Mouse (Mus musculus) cerebellum, postnatal 36 days (tissue): ENCODE measurements around the gene Fam185a.

Experiments
- DNase-seq, 2 experiments: peaks; one replicate each; pipeline ENCODE4 v3.0.0; 2021 to 2022; ENCODE audit warnings: mixed read lengths in 2 of 2

Gene Fam185a

DNA sequence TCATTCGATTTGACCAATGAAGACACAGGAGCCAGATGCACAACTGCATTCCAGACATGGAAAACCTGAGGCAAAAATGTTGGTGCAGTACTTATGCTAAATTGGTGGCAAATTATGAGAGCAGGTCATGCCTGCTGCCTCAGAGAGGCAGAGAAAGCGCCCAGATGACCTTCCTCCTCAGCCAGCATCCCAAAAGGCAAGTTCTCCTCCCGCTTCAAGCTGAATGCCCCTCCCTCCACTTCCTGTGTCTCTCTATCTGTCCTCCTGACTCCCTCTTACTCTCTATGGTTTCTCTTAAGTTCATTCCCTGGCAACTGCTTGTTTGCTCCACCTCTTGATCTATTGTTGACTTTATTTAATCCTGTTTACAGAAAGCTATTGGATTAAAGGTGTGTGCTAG is 70.0 kb downstream of the Fam185a start:
- no peak for DNase-seq

DNA sequence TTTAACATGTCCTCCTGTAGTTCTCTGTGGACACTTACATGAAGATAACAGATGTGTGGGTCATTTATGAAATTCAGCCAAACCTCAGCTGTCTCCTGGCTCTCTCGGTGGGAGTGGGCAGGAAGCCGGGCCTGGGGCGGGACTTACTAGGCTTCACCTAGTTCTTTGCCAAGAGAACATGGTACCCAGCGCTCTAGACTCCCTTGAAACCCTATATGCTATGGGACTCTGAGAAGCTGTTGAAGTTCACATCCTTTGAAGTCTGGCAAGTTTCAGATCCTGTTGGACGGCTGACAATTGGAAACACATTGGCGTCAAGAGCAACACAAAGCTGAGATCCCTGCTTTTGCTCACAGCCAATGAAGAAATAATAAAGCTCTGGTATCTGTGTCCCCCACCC is 71.6 kb downstream of the Fam185a start:
- DNase-seq, result no peak

DNA sequence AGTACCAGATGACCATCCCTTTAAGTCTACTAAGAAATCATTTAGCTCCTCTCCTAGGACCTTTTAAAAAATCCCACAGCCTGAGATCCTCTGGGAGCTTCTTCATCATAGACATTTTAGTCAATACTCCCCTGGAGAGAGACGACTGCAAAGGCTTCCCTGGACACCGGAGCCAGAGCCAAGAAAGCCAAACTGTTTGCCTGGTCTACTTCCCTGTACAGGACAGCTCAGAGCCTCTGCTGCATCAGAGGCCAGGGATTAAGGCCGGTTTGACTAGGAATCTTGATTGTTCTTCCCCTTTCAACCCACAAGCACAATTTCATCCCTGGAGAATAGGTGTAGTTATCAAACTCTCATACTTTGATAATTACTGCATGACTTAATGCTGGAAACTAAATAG is 72.1 kb downstream of the Fam185a start:
- DNase-seq, result no peak

- no peak for DNase-seq
Observed at GRCm38 (mm10) chr5:21498490-21498889, 73.7 kb downstream of the Fam185a start.

GRCm38 (mm10) chr5:21498925-21499324 is 74.2 kb downstream of the Fam185a start:
- DNase-seq, result no peak

DNA sequence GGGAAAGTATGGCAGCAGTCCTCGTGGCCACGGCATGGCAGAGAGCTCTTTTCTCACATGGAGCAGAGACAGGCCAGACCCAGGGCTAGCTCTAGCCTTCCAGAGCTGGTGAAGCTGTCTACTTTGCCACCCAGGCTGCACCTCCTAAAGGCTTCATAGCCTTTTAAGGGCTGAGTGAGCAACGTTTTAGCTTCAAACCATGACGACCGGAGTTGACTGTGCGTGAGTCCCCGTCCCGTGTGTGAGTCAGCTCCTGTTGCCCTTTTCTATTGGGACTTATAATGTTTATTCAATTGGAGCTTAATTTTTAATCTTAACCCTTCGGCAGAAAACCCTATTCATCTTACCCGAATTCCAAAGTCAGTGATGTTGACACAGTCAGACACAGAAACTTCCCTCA is 75.4 kb downstream of the Fam185a start:
- DNase-seq, result no peak

DNA sequence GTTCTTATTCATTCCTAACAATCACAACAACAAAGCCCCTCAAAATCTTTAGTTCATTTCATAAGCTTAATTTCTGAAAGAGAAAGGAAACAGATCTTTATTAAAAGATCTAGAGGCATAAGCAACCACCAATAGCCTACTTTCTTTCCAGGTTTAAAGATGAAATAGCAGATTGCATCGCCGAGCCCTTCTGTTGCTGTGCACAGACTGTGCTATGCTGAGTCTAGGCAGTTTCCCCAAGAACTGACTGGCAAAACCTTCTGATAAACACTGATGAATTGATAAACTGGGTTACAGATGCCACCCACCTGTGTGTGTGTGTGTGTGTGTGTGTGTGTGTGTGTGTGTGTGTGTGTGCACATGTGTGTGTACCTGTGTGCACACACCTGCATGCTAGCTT is 76.2 kb downstream of the Fam185a start:
- no peak for DNase-seq

DNA sequence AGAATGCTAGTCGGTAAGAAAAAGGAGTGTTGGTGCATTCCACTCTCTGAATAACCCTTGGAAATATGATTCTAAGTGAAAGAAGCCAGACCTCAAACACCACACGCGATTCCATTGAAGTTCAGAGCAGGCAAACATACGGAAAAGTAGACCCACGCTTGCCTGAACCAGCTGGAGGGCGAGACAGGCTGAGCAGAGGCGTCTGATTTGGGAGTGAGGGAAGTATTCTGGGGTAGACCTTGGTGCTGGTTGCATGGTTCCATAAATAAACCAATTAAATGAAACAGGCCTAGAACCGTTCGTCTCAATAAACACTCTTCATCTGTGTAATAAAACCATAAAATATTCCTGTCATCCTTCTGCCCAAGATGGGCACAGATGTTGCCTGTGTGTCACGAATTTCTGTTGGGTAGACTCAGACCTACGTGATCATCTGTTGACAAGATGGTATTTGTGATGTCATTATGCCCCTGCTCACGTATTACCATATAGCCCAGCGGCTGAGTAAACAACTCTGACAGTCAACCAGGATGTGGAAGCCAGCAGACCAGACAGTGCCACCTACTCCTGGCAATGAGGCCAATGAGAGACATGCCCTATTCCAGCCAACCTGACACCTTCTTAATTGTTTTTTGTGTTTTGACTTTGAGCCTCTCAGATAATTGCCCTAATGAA is 78.3 kb downstream of the Fam185a start:
- DNase-seq, result no peak

- no peak for DNase-seq
Observed at GRCm38 (mm10) chr5:21505159-21505558, 80.4 kb downstream of the Fam185a start.

GRCm38 (mm10) chr5:21506887-21507286 is 82.1 kb downstream of the Fam185a start:
- no peak for DNase-seq

GRCm38 (mm10) chr5:21509801-21510200 is 85.0 kb downstream of the Fam185a start:
- no peak for DNase-seq

GRCm38 (mm10) chr5:21513363-21513762 is 88.6 kb downstream of the Fam185a start:
- no peak for DNase-seq

DNA sequence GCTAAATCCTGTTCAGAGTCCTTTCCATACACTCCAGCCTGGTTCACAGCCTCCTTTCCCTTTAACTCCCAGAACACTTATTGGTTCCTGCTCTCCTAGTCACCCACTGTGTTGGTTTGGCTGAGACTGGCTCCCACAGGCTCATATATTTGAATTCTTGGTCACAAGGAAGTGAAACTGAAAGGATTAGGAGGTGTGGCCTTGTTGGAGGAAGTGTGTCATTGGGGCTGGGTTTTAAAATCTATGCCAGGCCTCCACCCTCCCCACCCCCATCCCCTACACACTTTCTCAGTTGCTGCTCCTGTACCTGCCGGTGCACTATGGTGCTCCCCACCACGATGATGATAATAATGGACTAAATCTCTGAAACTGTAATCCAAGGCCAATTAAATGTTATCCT is 92.8 kb downstream of the Fam185a start:
- DNase-seq, result no peak

DNA sequence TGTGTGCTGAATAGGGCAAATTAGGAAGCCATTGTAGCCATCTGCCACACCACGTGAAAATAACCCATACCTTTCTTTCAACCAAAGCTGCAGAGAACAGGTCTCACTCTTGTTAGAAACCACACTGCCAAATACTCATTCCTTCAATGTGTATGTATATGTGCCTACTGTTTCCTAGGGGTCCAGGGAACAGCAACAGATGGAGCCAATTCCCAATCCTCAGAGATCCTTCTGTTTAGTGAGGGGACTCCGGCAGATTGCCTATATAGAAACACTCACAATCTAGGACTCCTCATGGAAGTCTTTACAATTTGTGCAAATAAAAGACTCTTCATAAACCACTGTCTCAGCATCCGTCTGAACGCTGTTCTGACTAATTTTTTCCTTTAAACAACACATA is 93.4 kb downstream of the Fam185a start:
- no peak for DNase-seq

GRCm38 (mm10) chr5:21519166-21519565 is 94.4 kb downstream of the Fam185a start:
- no peak for DNase-seq

GRCm38 (mm10) chr5:21526835-21527485 is 102.2 kb downstream of the Fam185a start:
- DNase-seq, result no peak

DNA sequence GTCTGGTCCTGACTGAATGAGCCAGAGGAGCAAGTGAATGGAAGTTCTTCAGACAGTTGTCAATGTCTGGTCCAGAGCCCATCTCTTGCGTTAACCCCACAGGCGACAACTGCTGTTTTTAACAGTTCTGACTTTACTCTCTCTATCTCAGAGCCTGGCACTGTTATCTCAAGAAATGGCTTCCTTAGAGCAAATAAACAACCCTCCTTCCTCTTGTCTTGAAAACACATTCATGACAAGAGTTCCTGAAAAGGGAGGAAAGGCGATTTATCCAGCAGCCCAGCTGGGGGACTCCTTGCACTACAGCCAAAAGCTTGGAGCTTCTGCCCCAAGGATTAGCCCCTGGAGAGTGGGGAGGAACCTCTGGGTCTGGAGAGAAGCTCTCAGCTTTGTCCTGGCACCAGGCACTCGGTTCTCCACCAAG is 102.7 kb downstream of the Fam185a start:
- no peak for DNase-seq

DNA sequence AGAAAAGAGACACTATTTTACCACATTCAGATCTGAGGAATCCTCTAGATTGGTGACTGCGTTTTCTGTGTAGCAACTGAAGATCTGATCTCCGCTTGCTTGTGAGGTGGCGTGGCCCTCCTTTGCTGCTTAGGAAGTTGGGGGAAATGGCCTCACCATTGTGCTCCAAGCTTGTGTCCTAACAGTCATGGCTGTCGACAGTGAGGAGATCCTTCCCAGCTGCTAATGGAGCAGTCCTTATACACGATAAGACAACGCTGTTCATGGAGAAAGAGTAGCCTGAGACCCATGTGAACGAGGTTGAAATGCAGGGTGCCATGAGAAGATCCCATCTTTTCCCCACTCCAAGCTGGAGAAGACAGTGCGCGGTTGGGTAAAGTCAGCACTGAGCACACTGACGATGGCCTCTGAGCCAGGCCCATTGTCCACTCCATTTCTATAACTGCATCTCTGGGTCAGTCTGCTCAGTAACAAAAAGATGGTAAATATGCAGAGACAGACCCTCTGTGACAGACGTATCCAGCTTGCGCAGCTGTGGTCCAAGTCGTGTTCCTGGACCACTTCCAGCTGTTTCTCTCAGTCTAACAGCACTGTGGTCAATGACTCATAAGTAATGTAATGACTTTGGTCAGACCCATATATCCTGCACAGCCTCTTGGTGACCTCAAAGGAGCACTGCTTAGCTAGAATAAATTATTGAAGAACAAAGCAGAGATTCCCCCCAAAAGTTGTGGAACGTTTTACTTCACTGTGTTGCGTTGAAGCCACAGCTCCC is 103.5 kb downstream of the Fam185a start:
- DNase-seq, result no peak

DNA sequence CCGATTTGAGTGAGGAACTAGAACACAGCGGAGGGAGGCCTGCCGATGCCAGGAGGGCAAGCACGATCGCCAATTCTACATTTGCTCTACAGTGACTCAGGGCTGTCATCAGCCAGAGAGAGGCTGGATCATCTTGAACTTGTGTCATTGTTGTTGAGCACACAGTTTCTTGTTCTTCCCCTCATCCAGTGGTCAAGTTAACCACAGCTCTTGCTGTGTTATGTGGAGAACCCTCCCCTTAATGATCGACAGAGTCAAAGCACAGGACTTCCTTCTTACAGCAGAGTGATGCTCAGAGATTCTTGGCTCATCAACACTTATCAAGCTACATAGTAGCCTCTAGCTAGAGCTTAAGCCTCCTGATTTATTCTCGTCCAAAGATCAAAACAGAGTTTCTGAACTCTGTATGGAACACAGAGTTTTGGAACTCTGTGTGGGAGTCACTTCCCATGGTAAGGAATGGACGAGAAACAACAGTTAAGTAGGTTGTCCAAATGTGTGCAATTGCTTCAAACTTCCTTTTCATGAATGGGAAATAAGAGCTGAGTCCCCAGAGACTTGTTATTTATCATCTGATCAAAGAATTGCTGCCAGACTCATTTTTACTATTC is 104.5 kb downstream of the Fam185a start:
- DNase-seq, result no peak
